Mouse (Mus musculus): Measurements from ENCODE around the gene Tmcc1. TPM values are rescaled to one million over a fixed set of nuclear protein-coding genes. Genes with fewer than 3 reads are reported as not detected.

Gene Tmcc1
- polyA plus RNA-seq, 1 experiment from 2014 or later = 9.1 TPM

DNA sequence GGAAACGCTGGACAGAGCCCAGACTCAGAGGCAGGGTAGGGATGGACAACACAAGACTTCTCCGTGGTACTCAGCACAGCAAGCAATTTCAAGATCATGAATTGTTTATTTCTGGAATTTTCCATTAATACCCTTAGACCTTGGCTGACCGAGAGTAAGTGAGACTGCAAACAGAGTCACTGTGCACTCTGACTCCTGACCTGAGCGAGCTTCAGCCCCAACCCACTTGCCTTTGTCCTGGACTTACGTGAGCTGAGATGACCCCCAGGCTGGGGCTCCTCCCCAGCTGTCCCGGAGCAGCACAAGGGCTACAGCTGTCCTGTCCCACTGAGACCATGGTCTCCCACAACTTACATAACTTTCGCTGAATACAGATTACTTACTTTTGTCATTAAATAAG lies 210.4 kb downstream of the Tmcc1 start:
- ATAC-seq = peak; percentile 29
- no peak for DNase-seq (ENCODE audit: low spot score)
- H3K27me3 ChIP-seq (replicated peaks; ENCODE audit: insufficient read depth, low read length) = no peaks in the 10 kb centered on the region

DNA sequence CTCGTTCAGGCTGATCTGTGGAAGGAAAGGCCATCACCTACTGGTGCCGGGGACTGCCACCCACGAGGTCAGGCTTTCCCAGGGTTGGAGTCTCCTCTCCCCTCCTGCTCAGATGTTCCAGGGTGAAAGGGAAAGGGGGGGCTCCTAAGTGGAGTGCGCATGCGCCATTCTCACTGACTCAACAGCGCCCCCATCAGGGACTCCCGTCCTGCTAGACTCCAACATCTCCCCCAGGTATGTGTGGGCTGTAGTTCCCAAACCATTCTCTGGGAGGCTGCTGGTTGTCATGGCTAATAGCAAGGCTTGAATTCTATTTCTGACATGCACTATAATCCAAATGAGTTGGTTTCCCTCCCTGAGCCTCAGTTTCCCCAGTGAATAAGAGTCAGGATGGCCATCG lies 214.7 kb downstream of the Tmcc1 start:
- Histone ChIP-seq H3K27me3 (replicated peaks; ENCODE audit: insufficient read depth, low read length) (no peaks in the 10 kb centered on the region), H3K27ac (ENCODE audit: low read length) (no peak overlapping the region), H3K9ac (replicated peaks; ENCODE audit: low read depth) (no peak overlapping the region), H3K4me3 (ENCODE audit: low read depth, low read length) (no peak overlapping the region), H3K9me3 (ENCODE audit: low read length) (no peaks in the 10 kb centered on the region), H3K4me1 (ENCODE audit: insufficient read depth, low read depth, low read length) (0 out of 2 replicates have a peak, but pooled peaks cover 3% of the 10 kb centered on the region), H3K36me3 (ENCODE audit: insufficient read depth, low read length) (peaks cover 32% of the 10 kb centered on the region), H3K4me2 (replicated peaks; ENCODE audit: low read depth, low read length) (no peak overlapping the region)
- TF ChIP-seq CTCF (IDR thresholded peaks at IDR 0.05) (peak; percentile 48), EP300 (IDR thresholded peaks at IDR 0.05) (no peak)
- DNase-seq (ENCODE audit: low spot score) (no peak), ATAC-seq (no peak)
- 68% methylated on average over 8 of the region's 8 CpGs for WGBS

More for the DNA sequence above, 210.4 kb downstream of the Tmcc1 start:
- Histone ChIP-seq H3K36me3 (ENCODE audit: insufficient read depth, low read length) (peaks cover 12% of the 10 kb centered on the region; the same call in 1 of the 2 replicates), H3K9ac (replicated peaks; ENCODE audit: low read depth) (no peak overlapping the region), H3K4me1 (ENCODE audit: insufficient read depth, low read depth, low read length) (peaks cover 22% of the 10 kb centered on the region; the same call in 1 of the 2 replicates), H3K4me2 (replicated peaks; ENCODE audit: low read depth, low read length) (0 out of 2 replicates have a peak overlapping the region, but pooled peaks have one; percentile 14), H3K27ac (ENCODE audit: low read length) (peak overlapping the region; percentile 71), H3K9me3 (ENCODE audit: low read length) (no peaks in the 10 kb centered on the region), H3K4me3 (ENCODE audit: low read depth, low read length) (no peak overlapping the region)
- TF ChIP-seq EP300 (IDR thresholded peaks at IDR 0.05) (no peak), CTCF (IDR thresholded peaks at IDR 0.05) (no peak)
- 56% methylated on average over 7 of the region's 7 CpGs for WGBS

DNA sequence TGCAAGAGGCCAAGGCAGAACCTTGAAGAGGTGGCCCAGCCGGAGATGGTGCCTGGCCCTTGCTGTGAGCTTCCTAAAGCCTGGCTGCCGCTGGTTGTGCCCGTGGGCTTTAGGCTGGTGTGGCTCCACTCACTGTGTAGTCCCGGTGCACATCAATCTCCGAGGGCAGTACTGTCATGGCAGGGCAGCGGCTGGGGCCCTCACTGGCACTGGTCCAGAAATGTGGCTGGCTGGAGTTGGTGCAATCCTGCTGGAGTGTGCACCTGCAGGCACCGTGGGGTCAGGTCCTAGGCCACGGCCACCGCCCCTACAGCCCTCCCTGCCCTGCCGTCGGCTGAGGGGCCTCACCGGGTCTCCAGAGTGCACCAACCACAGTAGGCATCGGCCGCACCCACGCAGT lies 215.5 kb downstream of the Tmcc1 start:
- TF ChIP-seq CTCF (IDR thresholded peaks at IDR 0.05) = no peak
- no peak for TF ChIP-seq EP300 (IDR thresholded peaks at IDR 0.05)
- Histone ChIP-seq H3K27me3 (replicated peaks; ENCODE audit: insufficient read depth, low read length) (no peaks in the 10 kb centered on the region), H3K4me2 (replicated peaks; ENCODE audit: low read depth, low read length) (no peak overlapping the region), H3K36me3 (ENCODE audit: insufficient read depth, low read length) (peaks cover 34% of the 10 kb centered on the region), H3K4me3 (ENCODE audit: low read depth, low read length) (no peak overlapping the region), H3K9ac (replicated peaks; ENCODE audit: low read depth) (no peak overlapping the region), H3K9me3 (ENCODE audit: low read length) (no peaks in the 10 kb centered on the region), H3K4me1 (ENCODE audit: insufficient read depth, low read depth, low read length) (no peaks in the 10 kb centered on the region), H3K27ac (ENCODE audit: low read length) (no peak overlapping the region)
- no peak for ATAC-seq
- DNase-seq (ENCODE audit: low spot score) = no peak
- WGBS = 69% methylated on average over 15 of the region's 15 CpGs

DNA sequence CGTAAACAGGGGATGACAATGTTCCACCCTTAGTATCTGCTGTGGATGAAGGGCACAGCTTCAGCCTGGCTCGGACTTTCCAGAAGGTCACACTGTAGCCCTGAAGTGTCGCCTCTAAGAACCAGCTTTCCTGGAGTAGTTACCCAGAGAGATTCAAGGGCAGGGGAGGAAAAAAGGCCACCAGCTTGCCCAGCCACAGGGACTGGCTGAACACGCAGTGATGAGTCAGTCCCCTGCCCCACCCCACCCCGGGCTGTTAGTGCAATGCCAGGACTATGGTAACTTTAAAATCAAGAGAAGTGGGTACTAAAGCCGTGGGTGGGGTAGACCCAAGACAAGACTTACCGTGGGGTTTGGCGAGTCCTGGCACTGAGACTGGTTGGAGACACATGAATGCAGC lies 217.7 kb downstream of the Tmcc1 start:
- TF ChIP-seq EP300 (IDR thresholded peaks at IDR 0.05) (no peak), CTCF (IDR thresholded peaks at IDR 0.05) (no peak)
- Histone ChIP-seq H3K27ac (ENCODE audit: low read length) (no peak overlapping the region), H3K4me3 (ENCODE audit: low read depth, low read length) (no peak overlapping the region), H3K4me2 (replicated peaks; ENCODE audit: low read depth, low read length) (no peak overlapping the region), H3K9ac (replicated peaks; ENCODE audit: low read depth) (no peak overlapping the region), H3K9me3 (ENCODE audit: low read length) (no peaks in the 10 kb centered on the region), H3K36me3 (ENCODE audit: insufficient read depth, low read length) (peaks cover 34% of the 10 kb centered on the region), H3K27me3 (replicated peaks; ENCODE audit: insufficient read depth, low read length) (no peaks in the 10 kb centered on the region), H3K4me1 (ENCODE audit: insufficient read depth, low read depth, low read length) (peaks cover 8% of the 10 kb centered on the region; the same call in 1 of the 2 replicates)
- ATAC-seq (no peak), DNase-seq (ENCODE audit: low spot score) (no peak)
- 78% methylated on average over 8 of the region's 8 CpGs for WGBS

- Histone ChIP-seq H3K36me3 (ENCODE audit: insufficient read depth, low read length) (peaks cover 33% of the 10 kb centered on the region), H3K9ac (replicated peaks; ENCODE audit: low read depth) (no peak overlapping the region), H3K4me3 (ENCODE audit: low read depth, low read length) (no peak overlapping the region), H3K27me3 (replicated peaks; ENCODE audit: insufficient read depth, low read length) (no peaks in the 10 kb centered on the region), H3K4me1 (ENCODE audit: insufficient read depth, low read depth, low read length) (peaks cover 8% of the 10 kb centered on the region; the same call in 1 of the 2 replicates), H3K27ac (ENCODE audit: low read length) (no peak overlapping the region), H3K4me2 (replicated peaks; ENCODE audit: low read depth, low read length) (no peak overlapping the region), H3K9me3 (ENCODE audit: low read length) (no peaks in the 10 kb centered on the region)
- DNase-seq (ENCODE audit: low spot score) (no peak), ATAC-seq (no peak)
- TF ChIP-seq EP300 (IDR thresholded peaks at IDR 0.05) (no peak), CTCF (IDR thresholded peaks at IDR 0.05) (no peak)
- 81% methylated on average over 16 of the region's 16 CpGs for WGBS
These were observed 219.2 kb downstream of the Tmcc1 start for GRCm38 (mm10) chr6:115973881-115974662.

DNA sequence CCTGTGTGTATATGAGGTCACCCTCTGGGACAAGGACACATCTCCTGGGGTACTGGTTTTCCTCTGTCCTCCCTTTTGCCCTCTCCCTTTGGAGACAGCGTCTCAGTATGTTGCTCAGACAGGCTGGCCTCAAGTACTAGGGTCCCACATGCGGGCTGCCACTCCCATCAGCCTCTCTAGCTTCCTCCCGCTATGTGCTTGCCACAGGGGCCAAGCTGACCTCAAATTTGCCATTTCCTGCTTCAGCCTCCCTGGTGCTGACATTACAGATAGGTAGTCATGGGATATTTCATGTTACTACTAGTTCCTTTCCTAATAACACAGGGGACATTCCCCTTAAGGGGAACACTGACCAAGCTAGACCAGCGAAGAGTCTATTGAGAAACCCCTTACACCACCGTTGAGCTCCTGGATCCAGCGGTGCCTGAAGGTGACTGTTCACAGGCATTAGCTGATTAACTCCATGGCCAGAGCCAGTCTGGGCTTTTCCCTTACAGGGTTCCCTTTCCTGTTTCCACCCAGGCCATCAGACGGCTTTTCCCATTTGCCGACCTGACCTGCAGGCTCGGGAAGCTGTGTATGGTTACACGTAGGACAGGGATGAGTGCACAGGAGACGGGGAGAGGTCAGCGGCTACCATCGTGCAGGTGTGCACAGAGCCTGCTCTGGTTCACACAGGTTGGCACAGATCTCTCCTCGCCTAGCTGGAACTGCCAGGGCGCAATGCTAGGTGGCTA lies 220.0 kb downstream of the Tmcc1 start:
- Histone ChIP-seq H3K27ac (ENCODE audit: low read length) (no peak overlapping the region), H3K36me3 (ENCODE audit: insufficient read depth, low read length) (peaks cover 38% of the 10 kb centered on the region), H3K27me3 (replicated peaks; ENCODE audit: insufficient read depth, low read length) (no peaks in the 10 kb centered on the region), H3K9me3 (ENCODE audit: low read length) (no peaks in the 10 kb centered on the region), H3K4me3 (ENCODE audit: low read depth, low read length) (no peak overlapping the region), H3K9ac (replicated peaks; ENCODE audit: low read depth) (no peak overlapping the region), H3K4me1 (ENCODE audit: insufficient read depth, low read depth, low read length) (peaks cover 8% of the 10 kb centered on the region; the same call in 1 of the 2 replicates), H3K4me2 (replicated peaks; ENCODE audit: low read depth, low read length) (no peak overlapping the region)
- ATAC-seq (no peak), DNase-seq (ENCODE audit: low spot score) (no peak)
- 77% methylated on average over 15 of the region's 15 CpGs for WGBS
- TF ChIP-seq CTCF (IDR thresholded peaks at IDR 0.05) (no peak), EP300 (IDR thresholded peaks at IDR 0.05) (no peak)

Data from lung, postnatal 0 days (tissue).